Mouse (Mus musculus): ENCODE data around the gene Haus3. TPM values are rescaled to one million over a fixed set of nuclear protein-coding genes. Genes with fewer than 3 reads are reported as not detected.
A peak's percentile ranks its signal among the peaks of the same experiment; 100 is the strongest.

Gene Haus3
- 10.5 and 14.4 TPM in 2 replicates for polyA plus RNA-seq (2015; fragmentation: Nextera tagmentation; extraction: Ambion mirVana)

DNA sequence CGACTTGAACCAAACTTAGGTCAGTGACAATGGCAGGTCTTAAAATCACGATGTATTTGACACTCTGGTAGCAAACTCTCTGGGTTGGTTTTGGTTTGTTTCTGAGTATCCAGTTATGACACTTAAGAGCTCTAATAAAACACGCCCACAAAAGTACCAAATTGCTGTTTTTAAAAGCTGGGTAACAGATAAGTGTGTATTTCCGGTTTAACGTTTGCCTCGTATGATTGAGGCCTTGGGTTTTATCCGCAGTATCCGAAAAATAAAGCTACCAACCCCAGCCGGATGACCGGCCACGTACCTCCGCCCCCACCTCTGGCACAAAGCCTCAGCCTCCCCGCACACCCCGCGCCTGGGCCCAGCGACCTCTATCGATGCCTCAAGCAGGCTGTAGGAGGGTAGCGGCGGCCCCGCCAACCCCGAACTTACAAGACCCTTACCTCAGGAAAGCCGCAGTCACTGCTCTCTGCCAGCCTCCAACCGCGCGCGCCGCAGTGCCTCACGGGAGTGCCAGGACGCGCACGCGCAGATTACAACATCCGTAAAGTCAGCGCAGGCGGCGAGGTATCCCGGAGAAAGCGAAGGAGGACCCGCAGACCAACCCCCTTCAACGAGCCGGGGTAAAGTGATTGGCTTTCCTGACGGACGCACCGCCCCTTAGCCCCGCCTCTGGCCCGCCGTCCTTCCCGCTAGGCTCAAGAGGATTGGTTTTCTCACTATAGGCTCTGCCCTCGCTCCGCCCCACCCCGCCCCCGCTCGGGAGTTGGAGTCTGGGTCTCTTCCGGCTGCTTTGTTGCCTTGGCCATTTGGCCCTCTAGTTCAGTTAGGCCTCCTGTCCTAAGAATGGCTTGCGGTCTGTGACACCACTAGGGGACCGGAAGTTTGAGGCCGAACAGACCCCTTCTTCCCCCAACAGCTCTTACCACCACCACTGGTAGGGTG, at the start of gene Haus3, which contains the start of gene Poln:
Gene Haus3, minus strand, starts transcription at position 578 of the 942 bp plus-strand sequence.
Gene Poln, minus strand, starts transcription at position 499 of the 942 bp plus-strand sequence.
- peaks cover 13% of the 10 kb centered on the region for H3K4me1 ChIP-seq (ENCODE audit: control insufficient read depth, insufficient read depth, low read length)
- H3K27me3 ChIP-seq (ENCODE audit: control insufficient read depth, insufficient read depth, low read depth, low read length): no peaks in the 10 kb centered on the region
- peak within 1 kb of the TSS; percentile 57 for H3K4me3 ChIP-seq (ENCODE audit: low read depth, low read length)
- H3K9me3 ChIP-seq (replicated peaks; ENCODE audit: control insufficient read depth, low read length, poor library complexity, severe bottlenecking): no peaks in the 10 kb centered on the region
- peak within 1 kb of the TSS; percentile 81 for H3K4me2 ChIP-seq (ENCODE audit: low read length)
- peaks cover 11% of the 10 kb centered on the region; the same call in 1 of the 2 replicates for H3K36me3 ChIP-seq (ENCODE audit: control insufficient read depth, insufficient read depth, low read length)
- under 1% methylated on average over 56 of the region's 57 CpGs for WGBS
- H3K9ac ChIP-seq (ENCODE audit: low read depth, low read length): peak within 1 kb of the TSS; percentile 71
- ATAC-seq: peak; percentile 100
- peak within 1 kb of the TSS; percentile 92 for H3K27ac ChIP-seq (ENCODE audit: low read length)

DNA sequence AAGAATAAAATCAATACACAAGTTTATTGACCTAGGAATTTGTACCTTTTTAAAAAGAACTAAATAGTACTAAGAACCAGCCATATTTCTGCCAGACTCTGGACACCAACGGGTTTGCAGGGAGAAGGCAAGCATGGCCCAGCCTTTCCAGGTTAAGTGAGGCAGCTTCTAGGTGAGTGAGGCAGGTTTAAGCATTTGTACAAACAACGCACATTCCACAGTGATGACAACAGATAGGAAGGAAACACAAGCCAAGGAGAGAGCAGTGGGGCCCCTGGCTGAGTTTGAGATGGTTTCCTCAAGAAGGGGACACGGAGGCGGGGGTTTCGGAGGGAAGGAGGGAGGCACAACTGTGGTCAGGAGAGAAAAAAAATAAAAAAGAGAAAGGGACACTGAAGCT, 49.3 kb upstream of the Haus3 start:
- H3K36me3 ChIP-seq (ENCODE audit: control insufficient read depth, insufficient read depth, low read length): no peaks in the 10 kb centered on the region; the same call in 1 of the 2 replicates
- no peak overlapping the region for H3K27ac ChIP-seq (ENCODE audit: low read length)
- H3K4me3 ChIP-seq (ENCODE audit: low read depth, low read length): no peak overlapping the region
- no peak overlapping the region for H3K4me2 ChIP-seq (ENCODE audit: low read length)
- no peak for ATAC-seq
- no peaks in the 10 kb centered on the region for H3K27me3 ChIP-seq (ENCODE audit: control insufficient read depth, insufficient read depth, low read depth, low read length)
- H3K9me3 ChIP-seq (replicated peaks; ENCODE audit: control insufficient read depth, low read length, poor library complexity, severe bottlenecking): no peaks in the 10 kb centered on the region
- no peak overlapping the region for H3K9ac ChIP-seq (ENCODE audit: low read depth, low read length)
- no peaks in the 10 kb centered on the region for H3K4me1 ChIP-seq (ENCODE audit: control insufficient read depth, insufficient read depth, low read length)
- 83% methylated on average over 5 of the region's 5 CpGs for WGBS

DNA sequence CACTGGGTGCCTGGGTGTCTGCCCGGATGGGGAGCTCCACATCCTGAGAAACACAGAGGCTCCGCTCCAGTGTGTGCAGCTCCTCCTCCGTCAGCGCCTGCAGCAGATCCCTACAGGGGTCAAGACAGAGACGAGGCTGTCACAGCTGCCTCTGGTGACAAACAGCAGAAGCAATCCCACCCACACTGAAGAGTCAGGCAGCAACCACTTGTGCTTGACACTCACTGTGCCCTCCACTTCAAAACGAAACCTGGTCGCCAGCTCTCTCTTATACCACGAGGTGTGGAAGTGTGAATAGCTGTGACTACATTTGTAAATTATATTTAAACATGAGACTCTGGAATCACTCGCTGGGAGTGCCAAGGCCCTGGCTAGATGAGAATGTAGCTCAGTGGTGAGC, 48.4 kb upstream of the Haus3 start:
- Histone ChIP-seq H3K4me3 (ENCODE audit: low read depth, low read length) (no peak overlapping the region), H3K9me3 (replicated peaks; ENCODE audit: control insufficient read depth, low read length, poor library complexity, severe bottlenecking) (no peaks in the 10 kb centered on the region), H3K4me1 (ENCODE audit: control insufficient read depth, insufficient read depth, low read length) (no peaks in the 10 kb centered on the region), H3K36me3 (ENCODE audit: control insufficient read depth, insufficient read depth, low read length) (no peaks in the 10 kb centered on the region; the same call in 1 of the 2 replicates), H3K4me2 (ENCODE audit: low read length) (no peak overlapping the region), H3K27ac (ENCODE audit: low read length) (no peak overlapping the region), H3K27me3 (ENCODE audit: control insufficient read depth, insufficient read depth, low read depth, low read length) (no peaks in the 10 kb centered on the region), H3K9ac (ENCODE audit: low read depth, low read length) (no peak overlapping the region)
- ATAC-seq: no peak
- 71% methylated on average over 9 of the region's 9 CpGs for WGBS

DNA sequence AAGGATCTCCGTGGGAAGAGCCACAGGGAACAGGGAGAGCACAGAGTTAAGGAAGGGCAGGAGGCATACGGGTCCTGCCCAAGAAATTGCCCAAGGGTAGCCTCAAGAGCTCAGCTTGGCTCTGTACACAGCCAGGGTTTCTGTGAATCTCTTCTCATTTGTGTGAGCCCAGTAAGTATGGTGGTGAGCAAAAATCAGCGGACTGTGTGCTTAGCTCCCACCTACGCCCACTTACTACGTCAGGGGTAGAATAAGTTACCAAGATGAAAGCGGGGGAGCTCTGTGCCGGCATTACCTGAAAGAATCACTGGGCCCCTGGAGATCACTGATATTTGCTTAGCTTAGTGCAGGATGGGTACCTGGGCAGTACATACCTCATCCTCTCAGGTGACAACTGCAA, 46.7 kb upstream of the Haus3 start:
- Histone ChIP-seq H3K4me1 (ENCODE audit: control insufficient read depth, insufficient read depth, low read length) (no peaks in the 10 kb centered on the region), H3K9ac (ENCODE audit: low read depth, low read length) (no peak overlapping the region), H3K36me3 (ENCODE audit: control insufficient read depth, insufficient read depth, low read length) (no peaks in the 10 kb centered on the region; the same call in 1 of the 2 replicates), H3K4me3 (ENCODE audit: low read depth, low read length) (no peak overlapping the region), H3K27ac (ENCODE audit: low read length) (no peak overlapping the region), H3K4me2 (ENCODE audit: low read length) (no peak overlapping the region), H3K9me3 (replicated peaks; ENCODE audit: control insufficient read depth, low read length, poor library complexity, severe bottlenecking) (no peaks in the 10 kb centered on the region), H3K27me3 (ENCODE audit: control insufficient read depth, insufficient read depth, low read depth, low read length) (no peaks in the 10 kb centered on the region)
- no peak for ATAC-seq
- 84% methylated on average over 7 of the region's 7 CpGs for WGBS

- Histone ChIP-seq H3K4me2 (ENCODE audit: low read length) (no peak overlapping the region), H3K9me3 (replicated peaks; ENCODE audit: control insufficient read depth, low read length, poor library complexity, severe bottlenecking) (no peaks in the 10 kb centered on the region), H3K4me1 (ENCODE audit: control insufficient read depth, insufficient read depth, low read length) (no peaks in the 10 kb centered on the region), H3K36me3 (ENCODE audit: control insufficient read depth, insufficient read depth, low read length) (no peaks in the 10 kb centered on the region; the same call in 1 of the 2 replicates), H3K4me3 (ENCODE audit: low read depth, low read length) (no peak overlapping the region), H3K27ac (ENCODE audit: low read length) (no peak overlapping the region), H3K27me3 (ENCODE audit: control insufficient read depth, insufficient read depth, low read depth, low read length) (no peaks in the 10 kb centered on the region), H3K9ac (ENCODE audit: low read depth, low read length) (no peak overlapping the region)
- ATAC-seq: no peak
- 78% methylated on average over 8 of the region's 8 CpGs for WGBS
These were observed 44.3 kb upstream of the Haus3 start for GRCm38 (mm10) chr5:34213659-34214058.

GRCm38 (mm10) chr5:34210279-34210678, 41.0 kb upstream of the Haus3 start:
- no peaks in the 10 kb centered on the region for H3K27me3 ChIP-seq (ENCODE audit: control insufficient read depth, insufficient read depth, low read depth, low read length)
- WGBS: 0% methylated on average over 1 of the region's 1 CpGs

DNA sequence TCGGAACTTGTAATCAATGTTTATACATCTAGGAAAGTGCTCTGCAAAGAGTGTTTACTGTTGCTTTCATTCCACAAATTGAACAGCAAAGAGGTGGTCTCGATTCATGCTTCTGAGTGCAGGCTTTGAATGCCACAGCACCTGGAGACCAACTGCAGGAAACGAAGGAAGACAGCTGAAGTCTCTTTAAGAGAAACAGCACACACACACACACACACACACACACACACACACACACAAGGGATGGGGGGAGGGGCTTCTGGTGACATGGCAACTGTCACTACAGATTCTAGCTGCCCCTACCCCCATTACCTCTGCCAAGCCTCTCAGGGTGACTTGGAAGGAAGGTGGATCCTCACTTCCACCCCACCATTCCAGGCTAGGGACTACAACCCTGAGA, 38.2 kb upstream of the Haus3 start:
- Histone ChIP-seq H3K4me1 (ENCODE audit: control insufficient read depth, insufficient read depth, low read length) (no peaks in the 10 kb centered on the region), H3K27me3 (ENCODE audit: control insufficient read depth, insufficient read depth, low read depth, low read length) (no peaks in the 10 kb centered on the region), H3K27ac (ENCODE audit: low read length) (no peak overlapping the region), H3K9me3 (replicated peaks; ENCODE audit: control insufficient read depth, low read length, poor library complexity, severe bottlenecking) (no peaks in the 10 kb centered on the region), H3K4me2 (ENCODE audit: low read length) (no peak overlapping the region), H3K9ac (ENCODE audit: low read depth, low read length) (no peak overlapping the region), H3K36me3 (ENCODE audit: control insufficient read depth, insufficient read depth, low read length) (no peaks in the 10 kb centered on the region), H3K4me3 (ENCODE audit: low read depth, low read length) (no peak overlapping the region)
- 70% methylated on average over 3 of the region's 3 CpGs for WGBS
- ATAC-seq: no peak

More at GRCm38 (mm10) chr5:34210279-34210678, 41.0 kb upstream of the Haus3 start:
- Histone ChIP-seq H3K9ac (ENCODE audit: low read depth, low read length) (no peak overlapping the region), H3K9me3 (replicated peaks; ENCODE audit: control insufficient read depth, low read length, poor library complexity, severe bottlenecking) (no peaks in the 10 kb centered on the region), H3K4me2 (ENCODE audit: low read length) (no peak overlapping the region), H3K4me3 (ENCODE audit: low read depth, low read length) (no peak overlapping the region), H3K27ac (ENCODE audit: low read length) (no peak overlapping the region), H3K4me1 (ENCODE audit: control insufficient read depth, insufficient read depth, low read length) (no peaks in the 10 kb centered on the region), H3K36me3 (ENCODE audit: control insufficient read depth, insufficient read depth, low read length) (no peaks in the 10 kb centered on the region; the same call in 1 of the 2 replicates)
- ATAC-seq: peak; percentile 68; the same call in 1 of the 2 replicates

- no peak for ATAC-seq
- H3K27ac ChIP-seq (ENCODE audit: low read length): no peak overlapping the region
- no peaks in the 10 kb centered on the region for H3K4me1 ChIP-seq (ENCODE audit: control insufficient read depth, insufficient read depth, low read length)
- no peaks in the 10 kb centered on the region for H3K36me3 ChIP-seq (ENCODE audit: control insufficient read depth, insufficient read depth, low read length)
- no peaks in the 10 kb centered on the region for H3K9me3 ChIP-seq (replicated peaks; ENCODE audit: control insufficient read depth, low read length, poor library complexity, severe bottlenecking)
- no peaks in the 10 kb centered on the region for H3K27me3 ChIP-seq (ENCODE audit: control insufficient read depth, insufficient read depth, low read depth, low read length)
- no peak overlapping the region for H3K4me3 ChIP-seq (ENCODE audit: low read depth, low read length)
- no peak overlapping the region for H3K9ac ChIP-seq (ENCODE audit: low read depth, low read length)
- WGBS: 84% methylated on average over 2 of the region's 2 CpGs
- H3K4me2 ChIP-seq (ENCODE audit: low read length): no peak overlapping the region
These were observed 36.5 kb upstream of the Haus3 start for GRCm38 (mm10) chr5:34205788-34206187.

- no peaks in the 10 kb centered on the region for H3K27me3 ChIP-seq (ENCODE audit: control insufficient read depth, insufficient read depth, low read depth, low read length)
- H3K9me3 ChIP-seq (replicated peaks; ENCODE audit: control insufficient read depth, low read length, poor library complexity, severe bottlenecking): no peaks in the 10 kb centered on the region
- no peak overlapping the region for H3K27ac ChIP-seq (ENCODE audit: low read length)
- no peak for ATAC-seq
- WGBS: 75% methylated on average over 2 of the region's 2 CpGs
- H3K9ac ChIP-seq (ENCODE audit: low read depth, low read length): no peak overlapping the region
- H3K4me2 ChIP-seq (ENCODE audit: low read length): no peak overlapping the region
- no peaks in the 10 kb centered on the region for H3K36me3 ChIP-seq (ENCODE audit: control insufficient read depth, insufficient read depth, low read length)
- H3K4me1 ChIP-seq (ENCODE audit: control insufficient read depth, insufficient read depth, low read length): no peaks in the 10 kb centered on the region
- no peak overlapping the region for H3K4me3 ChIP-seq (ENCODE audit: low read depth, low read length)
These were observed 35.6 kb upstream of the Haus3 start for GRCm38 (mm10) chr5:34204911-34205310.

Data from midbrain, embryonic 16.5 days (tissue).